In genomic region chr12:55505314-55506028, GRCm38 (mm10) we compare ENCODE assay signal across 19 mouse cellular contexts. TPM values are rescaled to one million over a fixed set of nuclear protein-coding genes. Genes with fewer than 3 reads are reported as not detected.
DNase-seq lines count a peak whose midpoint lies in the region; ATAC-seq lines count a peak whose summit lies in the region.
"Had no signal": no experiment of that assay in that cellular context is flagged by ENCODE, and none has a peak within 500 bp of the region (broad histone marks: within the 10 kb centered on the region; RNA-seq: fewer than 3 reads in every experiment).

No protein-coding gene starts in this region.

- H3K4me3 ChIP-seq in hindbrain, embryonic 11.5 days (ENCODE audit: low read depth, low read length), result no peak overlapping the region
- H3K4me3 ChIP-seq in hindbrain, embryonic 12.5 days, result no peak overlapping the region
- H3K4me3 ChIP-seq in hindbrain, embryonic 14.5 days (replicated peaks; ENCODE audit: low read length), result no peak overlapping the region
- H3K4me3 ChIP-seq in neural tube, embryonic 14.5 days (ENCODE audit: low read depth, low read length), result no peak overlapping the region
- H3K4me3 ChIP-seq: layer of hippocampus, adult 2 months; limb, embryonic 15.5 days; liver, embryonic 15.5 days; midbrain, embryonic 13.5 days; myocyte had no signal

- H3K9ac ChIP-seq in hindbrain, embryonic 11.5 days (ENCODE audit: low read depth, low read length), result no peak overlapping the region
- no peak overlapping the region for H3K9ac ChIP-seq in hindbrain, embryonic 12.5 days
- no peak overlapping the region for H3K9ac ChIP-seq in hindbrain, embryonic 14.5 days
- H3K9ac ChIP-seq in neural tube, embryonic 14.5 days (replicated peaks; ENCODE audit: low read depth, low read length), result no peak overlapping the region
- H3K9ac ChIP-seq: limb, embryonic 15.5 days; liver, embryonic 15.5 days; midbrain, embryonic 13.5 days had no signal

- 55% methylated on average over 7 of the region's 7 CpGs for WGBS in hindbrain, embryonic 11.5 days
- WGBS in hindbrain, embryonic 12.5 days, result 54% methylated on average over 7 of the region's 7 CpGs
- 44% methylated on average over 7 of the region's 7 CpGs for WGBS in hindbrain, embryonic 14.5 days
- WGBS in neural tube, embryonic 14.5 days, result 15% methylated on average over 7 of the region's 7 CpGs

- H3K4me2 ChIP-seq in hindbrain, embryonic 11.5 days (replicated peaks; ENCODE audit: low read depth, low read length), result no peak overlapping the region
- H3K4me2 ChIP-seq in hindbrain, embryonic 12.5 days (replicated peaks), result no peak overlapping the region
- H3K4me2 ChIP-seq in hindbrain, embryonic 14.5 days (replicated peaks), result no peak overlapping the region
- H3K4me2 ChIP-seq in neural tube, embryonic 14.5 days (ENCODE audit: low read depth, low read length), result no peak overlapping the region
- H3K4me2 ChIP-seq: limb, embryonic 15.5 days; liver, embryonic 15.5 days; midbrain, embryonic 13.5 days had no signal

- H3K4me1 ChIP-seq in hindbrain, embryonic 11.5 days (replicated peaks; ENCODE audit: control insufficient read depth, insufficient read depth, low read length), result no peaks in the 10 kb centered on the region
- no peaks in the 10 kb centered on the region for H3K4me1 ChIP-seq in hindbrain, embryonic 12.5 days
- no peaks in the 10 kb centered on the region for H3K4me1 ChIP-seq in hindbrain, embryonic 14.5 days (replicated peaks; ENCODE audit: control insufficient read depth, insufficient read depth, low read length)
- H3K4me1 ChIP-seq in neural tube, embryonic 14.5 days (ENCODE audit: control insufficient read depth, insufficient read depth, low read length), result no peaks in the 10 kb centered on the region
- H3K4me1 ChIP-seq: liver, embryonic 15.5 days; midbrain, embryonic 13.5 days had no signal

- H3K36me3 ChIP-seq in hindbrain, embryonic 11.5 days (ENCODE audit: control insufficient read depth, insufficient read depth, low read length), result no peaks in the 10 kb centered on the region
- H3K36me3 ChIP-seq in hindbrain, embryonic 12.5 days, result no peaks in the 10 kb centered on the region
- no peaks in the 10 kb centered on the region for H3K36me3 ChIP-seq in hindbrain, embryonic 14.5 days (replicated peaks; ENCODE audit: control insufficient read depth, insufficient read depth)
- H3K36me3 ChIP-seq in neural tube, embryonic 14.5 days (ENCODE audit: control insufficient read depth, insufficient read depth, low read length), result no peaks in the 10 kb centered on the region
- H3K36me3 ChIP-seq: G1E; limb, embryonic 15.5 days; liver, embryonic 15.5 days; midbrain, embryonic 13.5 days had no signal

- H3K27ac ChIP-seq in hindbrain, embryonic 11.5 days (ENCODE audit: low read depth, low read length), result no peak overlapping the region
- H3K27ac ChIP-seq in hindbrain, embryonic 12.5 days, result no peak overlapping the region
- no peak overlapping the region for H3K27ac ChIP-seq in hindbrain, embryonic 14.5 days
- no peak overlapping the region for H3K27ac ChIP-seq in neural tube, embryonic 14.5 days (ENCODE audit: low read depth, low read length)
- H3K27ac ChIP-seq: kidney, postnatal 0 days; layer of hippocampus, adult 2 months; limb, embryonic 15.5 days; liver, embryonic 15.5 days; midbrain, embryonic 13.5 days had no signal

- no peak for DNase-seq in hindbrain, embryonic 11.5 days (ENCODE audit: low spot score)
- DNase-seq in ES-CJ7 (ENCODE audit: low read depth, low spot score), result peak; percentile 97
- no peak for DNase-seq in hindbrain, embryonic 14.5 days (ENCODE audit: low spot score)
- DNase-seq in kidney, postnatal 10 days, result no peak
- DNase-seq in thymus, adult 18-20 months, result no peak
- DNase-seq: kidney, adult 11 months; layer of hippocampus, postnatal 36 days had no signal

- no peaks in the 10 kb centered on the region for H3K27me3 ChIP-seq in hindbrain, embryonic 11.5 days (ENCODE audit: control insufficient read depth, insufficient read depth, low read length)
- H3K27me3 ChIP-seq in hindbrain, embryonic 12.5 days, result peaks cover 2% of the 10 kb centered on the region; the same call in 1 of the 2 replicates
- H3K27me3 ChIP-seq in hindbrain, embryonic 14.5 days (ENCODE audit: control insufficient read depth, insufficient read depth, low read length), result no peaks in the 10 kb centered on the region
- no peaks in the 10 kb centered on the region for H3K27me3 ChIP-seq in neural tube, embryonic 14.5 days (ENCODE audit: control insufficient read depth, insufficient read depth, low read length)

- H3K9me3 ChIP-seq in hindbrain, embryonic 11.5 days (ENCODE audit: control insufficient read depth, low read length), result no peaks in the 10 kb centered on the region
- H3K9me3 ChIP-seq in hindbrain, embryonic 12.5 days (replicated peaks), result no peaks in the 10 kb centered on the region
- H3K9me3 ChIP-seq in hindbrain, embryonic 14.5 days (ENCODE audit: control insufficient read depth, low read length), result no peaks in the 10 kb centered on the region
- no peaks in the 10 kb centered on the region for H3K9me3 ChIP-seq in neural tube, embryonic 14.5 days (ENCODE audit: control insufficient read depth, low read length)
- H3K9me3 ChIP-seq: G1E; limb, embryonic 15.5 days; liver, embryonic 15.5 days; midbrain, embryonic 13.5 days had no signal

- ATAC-seq in hindbrain, embryonic 11.5 days (ENCODE audit: low FRiP score), result peak; percentile 43; the same call in 1 of the 2 replicates
- no peak for ATAC-seq in hindbrain, embryonic 12.5 days (ENCODE audit: low FRiP score)
- peak; percentile 46 for ATAC-seq in hindbrain, embryonic 14.5 days (ENCODE audit: low FRiP score)
- peak; percentile 59; the same call in 1 of the 2 replicates for ATAC-seq in neural tube, embryonic 14.5 days (ENCODE audit: low read depth)
- ATAC-seq: midbrain, embryonic 13.5 days had no signal

RNA-seq across cellular contexts. Expression of gene Nfkbia, which starts 13.0 kb away (rescaled TPM):
- polyA plus RNA-seq in hindbrain, embryonic 11.5 days (2014; fragmentation: Nextera tagmentation; extraction: Ambion mirVana), result 43.3 and 46.9 TPM in 2 replicates
- 42.8 and 49.1 TPM in 2 replicates for polyA plus RNA-seq in hindbrain, embryonic 12.5 days (2016; fragmentation: Nextera tagmentation; extraction: Ambion mirVana)
- 59.7 and 63.9 TPM in 2 replicates for polyA plus RNA-seq in hindbrain, embryonic 14.5 days (2014; fragmentation: Nextera tagmentation; extraction: Ambion mirVana)
- polyA plus RNA-seq in neural tube, embryonic 14.5 days (2014; fragmentation: Nextera tagmentation; extraction: Ambion mirVana), result 61.9 and 62.7 TPM in 2 replicates

RNA-seq across cellular contexts. Expression of gene Aldoart2, which starts 59.6 kb away (rescaled TPM):
- not detected in 2 replicates for polyA plus RNA-seq in hindbrain, embryonic 11.5 days (2014; fragmentation: Nextera tagmentation; extraction: Ambion mirVana)
- polyA plus RNA-seq in hindbrain, embryonic 12.5 days (2016; fragmentation: Nextera tagmentation; extraction: Ambion mirVana), result not detected in 2 replicates
- polyA plus RNA-seq in hindbrain, embryonic 14.5 days (2014; fragmentation: Nextera tagmentation; extraction: Ambion mirVana), result not detected in 2 replicates
- 0.16 TPM in 1 of 2 replicates, not detected in the other for polyA plus RNA-seq in neural tube, embryonic 14.5 days (2014; fragmentation: Nextera tagmentation; extraction: Ambion mirVana)
- polyA plus RNA-seq: C2C12; frontal cortex, adult 2 months; kidney, postnatal 0 days; limb, embryonic 15.5 days; liver, embryonic 15.5 days; lung, embryonic 16.5 days; midbrain, embryonic 13.5 days had no signal
